Mouse (Mus musculus) cerebellum, postnatal 25 days (tissue): ENCODE results near the gene Fitm2.

Experiments
- DNase-seq, 2 experiments: peaks; one replicate each; pipeline ENCODE4 v3.0.0; 2021; ENCODE audit warnings: mixed read lengths in 2 of 2

The Fitm2 gene

GRCm38 (mm10) chr2:163472466-163472851, at the start of gene Fitm2:
Fitm2 (minus strand) TSS chr2:163472629.
- DNase-seq, result peak; percentile 98 to 99

GRCm38 (mm10) chr2:163506300-163507004, 34.0 kb upstream of the Fitm2 start, which contains the start of gene Hnf4a:
Hnf4a (plus strand) TSS chr2:163506808.
- no peak for DNase-seq

DNA sequence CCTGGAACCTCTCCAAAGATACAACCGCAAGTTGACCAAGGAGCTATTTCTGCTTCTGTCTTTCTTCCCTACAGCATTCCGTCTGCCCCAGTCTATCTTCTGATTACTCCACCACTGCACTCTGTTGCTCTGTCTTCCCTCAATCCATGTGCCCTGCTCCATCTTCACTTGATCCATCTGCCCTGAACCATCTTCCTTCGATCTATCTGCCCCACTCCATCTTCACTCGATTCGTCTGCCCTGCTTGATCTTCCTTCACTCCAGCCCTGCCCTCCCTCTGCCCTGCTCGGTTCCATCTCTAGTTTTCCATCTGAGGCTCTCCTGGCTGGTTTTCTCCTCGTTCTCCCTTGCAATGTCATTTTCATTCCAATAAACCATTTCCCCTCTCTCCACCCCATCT, 30.8 kb upstream of the Fitm2 start:
- DNase-seq, result no peak

DNA sequence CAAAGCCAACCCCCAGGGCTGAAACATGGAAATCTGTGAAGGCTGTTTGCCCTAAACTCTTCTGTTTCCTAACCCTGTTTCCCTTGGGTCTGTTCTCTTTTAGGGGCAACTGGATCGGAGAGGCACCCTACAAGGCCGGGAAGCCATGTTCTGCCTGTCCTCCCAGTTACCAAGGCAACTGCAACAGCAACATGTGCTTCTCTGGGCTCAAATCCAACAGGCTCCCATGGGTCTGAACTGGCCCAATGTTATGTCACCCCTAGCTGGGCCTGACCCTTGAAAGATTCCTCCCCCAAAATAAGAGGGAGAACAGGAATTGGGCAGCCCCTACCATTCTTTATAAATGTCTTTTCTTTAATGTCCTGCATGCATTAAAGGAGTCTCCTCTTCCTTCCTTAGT, 29.8 kb upstream of the Fitm2 start:
- DNase-seq, result no peak

DNA sequence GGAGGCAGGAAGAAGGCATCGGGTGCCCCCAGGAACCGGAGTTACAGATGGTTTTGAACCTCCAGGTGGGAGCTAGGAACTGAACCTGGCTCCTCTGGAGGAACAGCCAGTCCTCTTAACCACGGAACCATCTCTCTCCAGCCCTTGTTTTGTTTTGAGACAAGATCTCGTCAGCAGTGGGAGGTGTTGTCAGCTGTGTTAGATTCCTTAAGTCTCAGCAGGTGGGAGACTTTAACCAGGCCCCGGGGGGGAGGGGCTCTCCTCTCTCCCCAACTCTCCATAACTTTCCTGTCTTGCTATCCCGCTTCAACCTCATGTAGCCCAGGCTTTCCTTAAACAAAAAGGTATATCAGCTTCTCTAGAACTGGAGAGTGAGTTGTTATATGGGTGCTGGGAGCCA, 22.0 kb upstream of the Fitm2 start:
- no peak for DNase-seq

DNA sequence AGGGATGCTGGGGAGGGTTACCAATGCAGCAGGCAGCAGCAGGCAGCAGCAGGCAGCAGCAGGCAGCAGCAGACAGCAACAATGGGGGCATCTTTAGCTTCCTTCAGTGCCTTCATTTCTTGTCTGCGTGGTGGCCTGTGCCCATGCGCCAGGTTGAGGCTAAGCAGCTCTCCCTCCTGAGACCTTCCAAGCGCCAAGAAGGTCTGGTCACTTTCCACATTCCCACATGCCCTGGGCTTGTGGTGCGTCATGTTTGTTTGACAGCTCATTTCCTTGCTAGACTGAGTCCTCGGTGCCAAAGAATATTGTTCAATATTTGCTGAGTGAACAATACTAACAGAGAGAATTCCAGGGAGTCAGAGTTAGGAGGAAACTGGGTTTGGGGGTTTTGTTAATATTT, 21.5 kb upstream of the Fitm2 start:
- DNase-seq, result no peak

DNA sequence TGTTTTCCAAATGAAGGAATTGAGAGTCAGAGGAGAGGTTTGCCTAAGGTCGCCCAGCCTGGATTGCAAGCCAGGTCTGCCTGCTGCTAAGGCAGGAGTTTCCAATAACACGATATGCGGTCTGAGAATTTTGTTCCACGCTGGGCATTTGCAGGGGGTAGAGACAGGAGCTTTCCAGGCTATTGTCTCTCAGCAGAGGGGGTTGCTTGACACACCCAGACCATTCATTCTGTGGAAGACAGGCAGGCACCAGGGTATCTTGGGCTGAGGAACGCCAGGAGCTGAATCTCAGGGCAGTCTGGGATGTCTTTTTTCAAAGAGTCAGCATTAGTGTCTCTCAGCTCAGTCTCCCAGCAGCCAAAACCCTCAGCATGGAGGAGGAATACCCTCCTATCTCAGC, 20.6 kb upstream of the Fitm2 start:
- no peak for DNase-seq

DNA sequence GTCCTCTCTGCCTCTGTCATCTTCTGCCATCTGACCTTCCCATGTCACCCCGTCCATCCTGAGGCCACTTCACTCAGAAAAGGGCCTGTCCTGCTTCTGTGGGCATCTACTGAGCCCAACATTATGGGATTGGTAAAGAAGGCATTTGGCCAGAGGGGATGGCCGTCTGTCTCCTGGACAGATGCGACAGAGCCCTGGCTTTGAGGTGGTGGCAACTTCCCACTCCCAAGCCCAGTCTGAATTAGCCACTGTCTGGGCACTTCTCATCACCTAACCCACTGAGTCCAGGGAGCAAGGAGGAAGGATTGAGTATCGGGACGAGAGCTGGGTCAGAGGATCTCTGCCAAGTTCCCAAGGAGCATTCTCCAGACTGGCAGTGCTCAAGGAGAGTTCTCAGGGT, 19.6 kb upstream of the Fitm2 start, which contains the start of gene R3hdml:
TSS of gene R3hdml (plus strand) at position 301 of the 400 bp plus-strand sequence.
- DNase-seq, result no peak

- peak in 1 of 2 experiments; percentile 19 for DNase-seq
Observed at GRCm38 (mm10) chr2:163491351-163491750, 18.9 kb upstream of the Fitm2 start.

DNA sequence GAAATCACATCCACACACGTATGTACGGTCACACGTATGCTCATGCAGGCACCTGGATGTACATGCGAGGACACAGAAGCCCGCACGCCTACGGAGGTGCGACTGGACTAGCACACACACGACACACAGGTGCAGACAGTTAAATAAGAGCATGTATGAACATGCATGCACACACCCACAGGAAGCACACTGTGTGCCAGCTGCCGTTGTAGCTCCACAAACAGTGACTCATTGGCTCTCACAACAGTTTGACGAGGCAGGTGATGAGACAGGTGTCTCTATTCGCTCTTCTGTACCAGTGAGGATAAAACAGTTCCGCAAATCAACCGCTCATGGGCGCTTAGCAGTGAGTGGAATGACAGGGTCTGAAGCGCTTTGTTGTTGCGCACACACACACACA, 18.2 kb upstream of the Fitm2 start:
- no peak for DNase-seq

DNA sequence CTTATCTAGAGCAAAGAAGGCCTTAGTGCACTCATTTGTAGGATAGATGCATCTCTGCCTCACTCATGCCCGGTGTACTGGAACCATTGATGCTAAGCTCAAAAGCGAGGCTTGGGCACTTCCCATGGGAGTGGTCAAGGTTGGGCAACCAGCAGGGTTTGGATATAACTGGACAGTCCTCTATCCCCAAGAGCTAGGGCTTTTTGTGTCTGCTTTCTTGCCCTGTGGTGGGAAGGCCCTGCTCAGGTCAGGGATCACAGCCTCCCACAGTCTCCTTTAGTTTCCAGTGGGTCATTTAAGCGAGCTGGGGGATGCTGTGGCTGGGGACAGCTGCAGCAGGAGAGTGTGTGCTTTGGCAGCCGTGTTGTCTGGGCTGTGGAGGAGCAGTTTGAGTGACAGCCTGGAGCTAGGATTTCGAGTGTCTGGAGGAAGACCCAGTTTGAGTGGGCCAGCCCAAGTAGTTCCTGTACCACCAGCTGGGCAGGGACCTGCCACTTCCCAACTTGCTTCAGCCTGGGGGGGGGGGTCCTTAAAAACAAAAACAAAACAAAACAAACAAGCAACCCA, 17.4 kb upstream of the Fitm2 start:
- DNase-seq, result no peak

DNA sequence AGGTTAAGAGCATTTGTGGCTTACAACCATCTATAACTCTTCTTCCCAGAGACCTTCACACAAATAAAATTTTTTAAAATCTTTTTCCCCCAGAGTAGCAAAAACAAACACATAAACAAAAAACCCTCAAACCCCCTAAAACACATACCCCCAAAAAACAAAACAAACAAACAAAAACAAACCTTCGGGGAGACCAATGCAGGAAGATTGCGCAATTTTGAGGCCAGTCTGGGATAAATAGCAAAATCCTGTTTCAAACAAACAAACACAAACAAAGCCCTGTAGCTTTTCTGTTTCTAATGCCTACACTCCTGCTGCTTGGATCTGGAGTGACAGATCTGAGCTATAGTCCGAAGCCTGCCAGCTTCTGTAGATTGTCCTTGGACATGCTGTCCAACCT, 14.9 kb upstream of the Fitm2 start:
- DNase-seq, result no peak

GRCm38 (mm10) chr2:163481539-163482029, 9.2 kb upstream of the Fitm2 start:
- no peak for DNase-seq

- peak; percentile 37 to 57 for DNase-seq
Observed at GRCm38 (mm10) chr2:163480191-163480825, 7.9 kb upstream of the Fitm2 start.

- no peak for DNase-seq
Observed at GRCm38 (mm10) chr2:163471710-163472465, 541 bp downstream of the Fitm2 start.

- DNase-seq, result no peak
Observed at GRCm38 (mm10) chr2:163471136-163471535, 1.3 kb downstream of the Fitm2 start.

GRCm38 (mm10) chr2:163469711-163470110, 2.7 kb downstream of the Fitm2 start:
- DNase-seq, result no peak

GRCm38 (mm10) chr2:163468866-163469265, 3.6 kb downstream of the Fitm2 start:
- DNase-seq, result no peak

- DNase-seq, result no peak
Observed at GRCm38 (mm10) chr2:163467585-163467984, 4.8 kb downstream of the Fitm2 start.

GRCm38 (mm10) chr2:163466771-163467170, 5.7 kb downstream of the Fitm2 start:
- DNase-seq, result no peak

GRCm38 (mm10) chr2:163464562-163464961, 7.9 kb downstream of the Fitm2 start:
- DNase-seq, result no peak

DNA sequence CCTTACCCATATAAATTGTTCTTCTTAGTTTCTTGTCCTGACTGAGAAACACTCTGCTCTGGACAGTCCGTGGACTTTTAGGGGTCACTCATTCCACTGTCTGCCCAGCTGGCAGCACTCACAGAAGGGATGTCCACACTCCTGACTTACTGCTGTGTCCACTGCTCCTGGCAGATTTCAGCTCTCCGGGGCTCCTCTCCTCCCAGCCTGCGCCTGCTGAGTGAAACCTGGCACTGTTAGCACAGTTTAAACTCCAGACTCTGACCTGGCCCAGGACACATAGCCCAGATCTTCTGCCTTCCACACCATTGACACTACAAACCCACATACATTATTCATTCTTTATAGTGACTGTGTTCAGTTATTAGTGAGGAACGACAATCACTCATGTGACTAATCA, 8.4 kb downstream of the Fitm2 start:
- peak; percentile 50 to 59 for DNase-seq

DNA sequence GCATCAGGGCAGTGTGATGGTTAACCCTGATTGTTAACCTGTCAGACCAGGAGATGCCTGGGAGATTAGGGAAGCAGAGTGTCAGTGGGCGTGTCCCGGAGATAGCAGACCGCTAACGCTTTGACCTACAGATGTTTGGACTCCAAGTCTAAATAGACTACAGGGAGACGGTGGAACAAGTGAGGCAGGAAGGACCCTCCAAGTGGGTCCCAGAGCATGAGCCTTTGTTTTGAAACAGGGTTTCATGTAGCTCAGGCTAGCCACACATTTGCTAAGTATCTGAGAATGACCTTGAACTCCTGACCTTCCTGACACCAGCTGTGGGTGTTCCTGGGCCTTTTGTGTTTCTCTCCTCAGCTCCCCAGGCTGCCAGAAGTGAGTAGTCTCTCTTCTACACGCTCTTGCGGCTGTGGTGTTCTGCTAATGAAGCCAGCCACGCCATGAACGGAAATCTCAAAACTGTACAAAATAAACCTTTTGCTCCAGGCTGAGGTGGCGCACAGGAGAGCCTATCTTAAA, 9.1 kb downstream of the Fitm2 start:
- no peak for DNase-seq
